Mouse (Mus musculus): ENCODE data around the gene Krr1.

GRCm38 (mm10) chr10:111959353-111959752, 13.1 kb upstream of the Krr1 start:
- TF ChIP-seq CTCF (IDR thresholded peaks at IDR 0.05; ENCODE audit: low read depth, low read length) (no peak), POLR2A (IDR thresholded peaks at IDR 0.05; ENCODE audit: extremely low read depth, insufficient read depth, low read length) (no peak)

Measured in liver, adult 2 months (tissue).